Mouse (Mus musculus) heart, adult 2 months (tissue): Measurements from ENCODE around the gene Hist2h2ab. TPM values are rescaled to one million over a fixed set of nuclear protein-coding genes. Genes with fewer than 3 reads are reported as not detected.
A peak's percentile ranks its signal among the peaks of the same experiment; 100 is the strongest.

Source experiments
- DNase-seq, 2 experiments: peaks; one replicate each; pipeline ENCODE4 v3.0.0; 2021
- H3K27ac ChIP-seq: fragments of 200-600 bp; 2 replicates; pipeline ENCODE4 v1.8.1; 2022
- H3K27me3 ChIP-seq: fragments of 200-500 bp; 2 replicates; pipeline ENCODE4 v1.6.1; 2012; ENCODE audit warnings: mild to moderate bottlenecking, low read length, inconsistent platforms, mixed read lengths; ENCODE audit not compliant: control insufficient read depth, insufficient read depth
- H3K36me3 ChIP-seq: fragments of 200-500 bp; 2 replicates; pipeline ENCODE4 v1.6.1; 2012; ENCODE audit warnings: low read length, inconsistent platforms; ENCODE audit not compliant: control insufficient read depth, insufficient read depth
- H3K4me1 ChIP-seq: fragments of 200-500 bp; 2 replicates; pipeline ENCODE4 v1.6.1; 2011; ENCODE audit warnings: low read length; ENCODE audit not compliant: control insufficient read depth, insufficient read depth
- H3K4me3 ChIP-seq: fragments of 200-600 bp; 2 replicates; pipeline ENCODE4 v1.8.1; 2022
- H3K79me2 ChIP-seq: fragments of 200-500 bp; replicated peaks from 2 replicates; pipeline ENCODE4 v1.6.1; 2012; ENCODE audit warnings: mild to moderate bottlenecking, inconsistent platforms, low read length, moderate library complexity, mixed read lengths; ENCODE audit not compliant: control insufficient read depth, insufficient read depth
- H3K9ac ChIP-seq: fragments of 200-500 bp; 2 replicates; pipeline ENCODE4 v1.6.1; 2012; ENCODE audit warnings: low read depth, mild to moderate bottlenecking, control low read depth, inconsistent platforms, low read length, mixed read lengths
- CTCF ChIP-seq: fragments of 200-600 bp; IDR thresholded peaks from 2 replicates; pipeline ENCODE4 v1.8.1; 2022; ENCODE audit warnings: antibody characterized with exemption, mild to moderate bottlenecking, moderate library complexity
- EP300 ChIP-seq: fragments of 200-500 bp; IDR thresholded peaks from 2 replicates; pipeline ENCODE4 v1.6.1; 2011; ENCODE audit warnings: low read depth, low read length, control low read depth; ENCODE audit not compliant: insufficient read depth
- POLR2A ChIP-seq: fragments of 200-500 bp; IDR thresholded peaks from 2 replicates; pipeline ENCODE4 v1.6.1; 2011; ENCODE audit warnings: mild to moderate bottlenecking, low read depth, low read length, control low read depth; ENCODE audit not compliant: insufficient read depth
- WGBS: fragments of 180-500 bp; shearing (Covaris S2); methylation state at CpG from one replicate; pipeline ENCODE4 v1.1.7; 2018; 5-methylcytosine and 5-hydroxymethylcytosine counted together
- intact Hi-C: fragments of 180-260 bp; cut with DNase I; formaldehyde crosslinking; loops from one replicate; pipeline ENCODE4 v1.15.1; 2025
- polyA plus RNA-seq: library from polyadenylated mRNA; depleted of rRNA; stranded (reverse); fragments of >200 nt; gene quantifications from 2 replicates; pipeline ENCODE4 v1.2.3, GENCODE M21; 2012
- total RNA-seq, 2 experiments: library from RNA; stranded (reverse); gene quantifications; 2 replicates each; pipeline ENCODE4 v1.2.3; 2021

Gene Hist2h2ab
- total and polyA plus RNA-seq, 3 experiments = 0.35 to 2.0 (median 1.9) TPM

DNA sequence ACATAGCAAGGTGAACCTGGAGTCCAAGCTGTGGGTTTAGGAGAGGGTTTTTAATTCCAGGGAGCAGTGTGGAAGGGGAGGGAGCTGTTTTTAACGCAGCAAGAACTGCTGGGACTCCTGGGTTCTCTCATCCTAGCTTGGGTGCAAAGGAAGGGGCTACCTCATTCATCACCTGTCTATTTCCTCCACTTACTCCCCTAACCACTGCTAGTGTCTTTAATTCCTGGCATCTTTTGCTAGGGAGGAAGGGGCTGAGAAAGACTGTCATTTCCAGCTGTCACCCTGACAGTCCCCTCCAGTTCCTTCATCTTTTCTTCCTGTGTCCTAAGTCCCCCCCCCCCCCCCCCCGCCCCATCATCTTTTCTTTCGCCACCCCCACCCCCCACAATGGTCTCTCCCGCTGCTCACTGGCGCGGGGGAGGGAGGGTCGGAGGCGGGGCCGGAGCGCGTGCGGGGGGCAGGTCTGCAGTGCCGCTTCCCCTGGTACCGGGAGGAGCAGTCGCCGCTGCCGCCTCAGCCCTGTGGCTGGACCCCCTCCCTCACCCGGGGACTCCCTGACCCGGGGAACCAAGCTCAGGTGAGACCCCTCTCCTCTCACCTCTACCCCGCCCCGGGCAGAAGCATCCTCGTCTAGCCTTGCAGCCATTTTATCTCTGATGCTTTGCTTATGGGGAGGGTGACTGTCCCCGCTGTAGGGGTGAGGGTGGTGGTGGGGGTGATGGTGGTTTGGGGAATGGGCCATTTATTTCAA is 38.8 kb upstream of the Hist2h2ab start, which contains the start of gene Sv2a:
Gene Sv2a (plus strand): TSS at position 425 of the 751 bp plus-strand sequence.
- Histone ChIP-seq H3K27ac (no peak within 1 kb of the TSS; the same call in 1 of the 2 replicates), H3K4me1 (peaks cover 2% of the 10 kb centered on the region), H3K9ac (peak within 1 kb of the TSS; percentile 46), H3K79me2 (no peaks in the 10 kb centered on the region), H3K4me3 (peak within 1 kb of the TSS; percentile 40), H3K27me3 (no peaks in the 10 kb centered on the region), H3K36me3 (peaks cover 3% of the 10 kb centered on the region; the same call in 1 of the 2 replicates)
- TF ChIP-seq POLR2A (no peak), EP300 (no peak), CTCF (no peak)
- DNase-seq = peak; percentile 50 to 53
- WGBS = 2% methylated on average over 12 of the region's 23 CpGs
- intact Hi-C loops = no loop called here

- 44% methylated on average over 12 of the region's 12 CpGs for WGBS
- Histone ChIP-seq H3K4me3 (peak overlapping the region; percentile 12; the same call in 1 of the 2 replicates), H3K4me1 (peaks cover 2% of the 10 kb centered on the region), H3K79me2 (no peaks in the 10 kb centered on the region), H3K36me3 (no peaks in the 10 kb centered on the region), H3K9ac (no peak overlapping the region), H3K27ac (peak overlapping the region; percentile 51), H3K27me3 (no peaks in the 10 kb centered on the region)
- no peak for TF ChIP-seq EP300
- no peak for TF ChIP-seq POLR2A
- TF ChIP-seq CTCF = no peak
- no peak for DNase-seq
- intact Hi-C loops = no loop called here
These were observed 37.9 kb upstream of the Hist2h2ab start for GRCm38 (mm10) chr3:96181510-96182381.

- Histone ChIP-seq H3K4me1 (peaks cover 2% of the 10 kb centered on the region), H3K4me3 (no peak overlapping the region), H3K36me3 (no peaks in the 10 kb centered on the region), H3K27me3 (no peaks in the 10 kb centered on the region), H3K9ac (no peak overlapping the region), H3K27ac (peak overlapping the region; percentile 51), H3K79me2 (no peaks in the 10 kb centered on the region)
- intact Hi-C loops = no loop called here
- 15% methylated on average over 4 of the region's 4 CpGs for WGBS
- DNase-seq = no peak
- no peak for TF ChIP-seq POLR2A
- no peak for TF ChIP-seq EP300
- TF ChIP-seq CTCF = no peak
These were observed 37.3 kb upstream of the Hist2h2ab start for GRCm38 (mm10) chr3:96182382-96182776.

DNA sequence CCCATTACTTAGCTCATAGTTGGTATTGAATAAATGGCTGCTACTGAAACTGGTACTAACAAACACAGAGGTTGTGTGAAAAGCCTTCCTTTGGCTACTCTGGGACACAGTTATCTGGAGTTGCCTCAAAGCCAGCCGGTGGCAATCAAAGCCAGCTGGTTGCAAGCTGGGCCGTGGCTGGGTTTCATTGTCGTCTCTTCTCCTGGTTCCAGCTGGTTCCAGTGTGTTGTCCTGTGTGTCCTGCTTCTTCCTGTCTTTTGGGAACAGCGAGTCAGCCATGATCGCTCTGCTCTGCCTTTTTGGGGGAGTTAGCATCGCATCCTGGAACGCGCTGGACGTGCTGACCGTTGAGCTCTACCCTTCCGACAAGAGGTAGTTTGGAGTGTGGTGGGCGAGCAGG is 26.7 kb upstream of the Hist2h2ab start:
- Histone ChIP-seq H3K27me3 (no peaks in the 10 kb centered on the region), H3K4me3 (no peak overlapping the region), H3K79me2 (no peaks in the 10 kb centered on the region), H3K27ac (no peak overlapping the region), H3K9ac (no peak overlapping the region), H3K36me3 (no peaks in the 10 kb centered on the region), H3K4me1 (no peaks in the 10 kb centered on the region)
- intact Hi-C loops = no loop called here
- no peak for DNase-seq
- TF ChIP-seq POLR2A (no peak), CTCF (no peak), EP300 (no peak)
- WGBS = 44% methylated on average over 12 of the region's 12 CpGs

GRCm38 (mm10) chr3:96194966-96195365 is 24.7 kb upstream of the Hist2h2ab start:
- no peak overlapping the region for H3K9ac ChIP-seq
- intact Hi-C loops = no loop called here
- no peaks in the 10 kb centered on the region for H3K79me2 ChIP-seq
- H3K27me3 ChIP-seq = no peaks in the 10 kb centered on the region
- TF ChIP-seq POLR2A = no peak
- TF ChIP-seq CTCF = no peak
- no peak for TF ChIP-seq EP300
- no peak overlapping the region for H3K4me3 ChIP-seq
- no peaks in the 10 kb centered on the region for H3K4me1 ChIP-seq
- H3K27ac ChIP-seq = no peak overlapping the region
- H3K36me3 ChIP-seq = no peaks in the 10 kb centered on the region
- WGBS = 87% methylated on average over 10 of the region's 10 CpGs
- DNase-seq = no peak
